ENCODE assay signal across 9 mouse cellular contexts in genomic region chr6:99599229-99599628, GRCm38 (mm10).
DNase-seq lines count a peak whose midpoint lies in the region; ATAC-seq lines count a peak whose summit lies in the region.
"Had no signal": no experiment of that assay in that cellular context is flagged by ENCODE, and none has a peak within 500 bp of the region (broad histone marks: within the 10 kb centered on the region; RNA-seq: fewer than 3 reads in every experiment).

No protein-coding gene starts in this region.

- WGBS in embryonic facial prominence, embryonic 10.5 days, result 53% methylated on average over 5 of the region's 5 CpGs
- 21% methylated on average over 5 of the region's 5 CpGs for WGBS in hindbrain, embryonic 12.5 days
- 13% methylated on average over 5 of the region's 5 CpGs for WGBS in midbrain, embryonic 14.5 days
- 69% methylated on average over 5 of the region's 5 CpGs for WGBS in heart, embryonic 11.5 days (ENCODE audit: insufficient replicate concordance)

- H3K9me3 ChIP-seq in embryonic facial prominence, embryonic 10.5 days, result no peaks in the 10 kb centered on the region
- no peaks in the 10 kb centered on the region for H3K9me3 ChIP-seq in hindbrain, embryonic 12.5 days (replicated peaks)
- H3K9me3 ChIP-seq in midbrain, embryonic 14.5 days (ENCODE audit: control insufficient read depth, low read length), result no peaks in the 10 kb centered on the region
- no peaks in the 10 kb centered on the region for H3K9me3 ChIP-seq in heart, embryonic 11.5 days (replicated peaks; ENCODE audit: control insufficient read depth, low read length)

- H3K36me3 ChIP-seq in embryonic facial prominence, embryonic 10.5 days (replicated peaks), result no peaks in the 10 kb centered on the region
- H3K36me3 ChIP-seq in hindbrain, embryonic 12.5 days, result no peaks in the 10 kb centered on the region
- no peaks in the 10 kb centered on the region for H3K36me3 ChIP-seq in midbrain, embryonic 14.5 days (ENCODE audit: control insufficient read depth, insufficient read depth, low read length)
- H3K36me3 ChIP-seq in heart, embryonic 11.5 days (ENCODE audit: control insufficient read depth, insufficient read depth, low read length), result no peaks in the 10 kb centered on the region

- peak; percentile 35 for DNase-seq in gastrocnemius, postnatal 10 days
- DNase-seq in gastrocnemius, postnatal 25 days, result no peak
- DNase-seq in embryonic facial prominence, embryonic 10.5 days (ENCODE audit: low spot score), result no peak
- DNase-seq in midbrain, embryonic 14.5 days, result no peak
- DNase-seq in layer of hippocampus, postnatal 36 days, result no peak
- DNase-seq: lung, postnatal 14 days had no signal

- H3K27me3 ChIP-seq in embryonic facial prominence, embryonic 10.5 days (replicated peaks; ENCODE audit: low read depth, poor library complexity, severe bottlenecking), result no peaks in the 10 kb centered on the region
- peaks cover 14% of the 10 kb centered on the region for H3K27me3 ChIP-seq in hindbrain, embryonic 12.5 days
- no peaks in the 10 kb centered on the region for H3K27me3 ChIP-seq in midbrain, embryonic 14.5 days (ENCODE audit: control insufficient read depth, insufficient read depth, low read length)
- no peaks in the 10 kb centered on the region for H3K27me3 ChIP-seq in heart, embryonic 11.5 days (ENCODE audit: control insufficient read depth, insufficient read depth, low read length)

- peak; percentile 73 for ATAC-seq in hindbrain, embryonic 12.5 days (ENCODE audit: low FRiP score)
- peak; percentile 34; the same call in 1 of the 2 replicates for ATAC-seq in midbrain, embryonic 14.5 days (ENCODE audit: low FRiP score, low TSS enrichment)
- no peak for ATAC-seq in cerebellum, adult (ENCODE audit: insufficient number of reproducible peaks, low FRiP score, low TSS enrichment)
- no peak for ATAC-seq in heart, embryonic 11.5 days (replicated peaks; ENCODE audit: insufficient number of reproducible peaks, low FRiP score, low TSS enrichment)

- H3K9ac ChIP-seq in hindbrain, embryonic 12.5 days, result peak overlapping the region; percentile 47; the same call in 1 of the 2 replicates
- H3K9ac ChIP-seq in midbrain, embryonic 14.5 days (replicated peaks; ENCODE audit: low read length), result no peak overlapping the region
- H3K9ac ChIP-seq in heart, embryonic 11.5 days (ENCODE audit: low read depth, low read length), result no peak overlapping the region

- H3K4me1 ChIP-seq in embryonic facial prominence, embryonic 10.5 days, result peaks cover 33% of the 10 kb centered on the region
- peaks cover 10% of the 10 kb centered on the region for H3K4me1 ChIP-seq in hindbrain, embryonic 12.5 days
- peaks cover 11% of the 10 kb centered on the region; the same call in 1 of the 2 replicates for H3K4me1 ChIP-seq in midbrain, embryonic 14.5 days (ENCODE audit: control insufficient read depth, insufficient read depth, low read length)
- H3K4me1 ChIP-seq in heart, embryonic 11.5 days (ENCODE audit: control insufficient read depth, insufficient read depth, low read length), result no peaks in the 10 kb centered on the region

- peak overlapping the region; percentile 34; the same call in 1 of the 2 replicates for H3K4me2 ChIP-seq in hindbrain, embryonic 12.5 days (replicated peaks)
- peak overlapping the region; percentile 40 for H3K4me2 ChIP-seq in midbrain, embryonic 14.5 days (ENCODE audit: low read length)
- H3K4me2 ChIP-seq in heart, embryonic 11.5 days, result no peak overlapping the region

- peak overlapping the region; percentile 45 for H3K27ac ChIP-seq in embryonic facial prominence, embryonic 10.5 days (replicated peaks)
- peak overlapping the region; percentile 60; the same call in 1 of the 2 replicates for H3K27ac ChIP-seq in hindbrain, embryonic 12.5 days
- peak overlapping the region; percentile 49; the same call in 1 of the 2 replicates for H3K27ac ChIP-seq in midbrain, embryonic 14.5 days (replicated peaks; ENCODE audit: low read depth, low read length)
- H3K27ac ChIP-seq in heart, embryonic 11.5 days (ENCODE audit: low read depth, low read length), result no peak overlapping the region

- H3K4me3 ChIP-seq in embryonic facial prominence, embryonic 10.5 days, result no peak overlapping the region
- no peak overlapping the region for H3K4me3 ChIP-seq in hindbrain, embryonic 12.5 days
- no peak overlapping the region for H3K4me3 ChIP-seq in midbrain, embryonic 14.5 days (replicated peaks; ENCODE audit: low read depth, low read length)
- H3K4me3 ChIP-seq in heart, embryonic 11.5 days (ENCODE audit: low read depth, low read length), result no peak overlapping the region

Comparison
In these comparisons a context has a peak if more than half of its experiments do, and no peak if none do; other contexts are left out.
1. ATAC-seq: peak in hindbrain, embryonic 12.5 days (single experiment) and midbrain, embryonic 14.5 days (single experiment); none in cerebellum, adult (single experiment) and heart, embryonic 11.5 days (single experiment).